Mouse (Mus musculus): ENCODE data around the gene Txnip.

GRCm38 (mm10) chr3:96564633-96565032 is 6.9 kb downstream of the Txnip start:
- TF ChIP-seq TCF3 (IDR thresholded peaks at IDR 0.05; ENCODE audit: insufficient read length, low read depth) (no peak), POLR2A (IDR thresholded peaks at IDR 0.05; ENCODE audit: insufficient read length, low read depth) (no peak), REST (IDR thresholded peaks at IDR 0.05; ENCODE audit: insufficient read depth, insufficient read length) (no peak), CEBPB (IDR thresholded peaks at IDR 0.05; ENCODE audit: insufficient read depth, poor library complexity, severe bottlenecking) (no peak), MAX (IDR thresholded peaks at IDR 0.05; ENCODE audit: low read depth) (no peak), E2F4 (IDR thresholded peaks at IDR 0.05; ENCODE audit: insufficient read depth) (no peak), POLR2AphosphoS2 (IDR thresholded peaks at IDR 0.05; ENCODE audit: insufficient read length, low read depth) (no peak), USF1 (IDR thresholded peaks at IDR 0.05; ENCODE audit: low read depth) (no peak), TCF12 (IDR thresholded peaks at IDR 0.05; ENCODE audit: insufficient read depth, poor library complexity, severe bottlenecking) (no peak), MYOG (IDR thresholded peaks at IDR 0.05; ENCODE audit: control insufficient read depth in 1 of 3, insufficient read depth in 1 of 3, insufficient read length in 2 of 3, low read depth in 2 of 3) (no peak), MYOD1 (IDR thresholded peaks at IDR 0.05; ENCODE audit: control insufficient read depth in 1 of 3, insufficient read length in 2 of 3, low read depth in 2 of 3) (no peak)

Data from myocyte (in vitro differentiated cells).